Mouse (Mus musculus) heart, adult 8-10 months (tissue): ENCODE data around the gene Krba1. TPM values are rescaled to one million over a fixed set of nuclear protein-coding genes. Genes with fewer than 3 reads are reported as not detected.

Experiments
- DNase-seq: peaks from one replicate; pipeline ENCODE4 v3.0.0; 2022; ENCODE audit warnings: low spot score
- microRNA-seq: library from miRNA; unstranded; fragments of <30 nt; microRNA quantifications from one replicate; pipeline ENCODE4 v1.2.0, GENCODE M21; 2022
- total RNA-seq, 4 experiments: library from RNA; stranded (reverse); gene quantifications; 2 replicates each; pipeline ENCODE4 v1.2.4; 2022

The Krba1 gene
- total RNA-seq, 4 experiments from 2014 or later: 13.8 to 22.8 (median 17.9) TPM

- no peak for DNase-seq
These were observed 53.1 kb downstream of the Krba1 start for GRCm38 (mm10) chr6:48448527-48448926.

- no peak for DNase-seq
These were observed 56.8 kb downstream of the Krba1 start for GRCm38 (mm10) chr6:48452151-48452550.

GRCm38 (mm10) chr6:48452771-48453170, 57.4 kb downstream of the Krba1 start:
- no peak for DNase-seq

GRCm38 (mm10) chr6:48464966-48465679, 69.7 kb downstream of the Krba1 start:
- no peak for DNase-seq

- DNase-seq: no peak
These were observed 71.3 kb downstream of the Krba1 start for GRCm38 (mm10) chr6:48466715-48467114.

GRCm38 (mm10) chr6:48467490-48467889, 72.1 kb downstream of the Krba1 start:
- no peak for DNase-seq

Small RNA genes lying within 50 kb of the gene (microRNA-seq; reads per million reads assigned to microRNA genes)
- gene Gm24325: not detected

Other genes with a start within 250 kb of the Krba1 start
- gene Zfp467, start 50.2 kb downstream of the Krba1 start, total RNA-seq: 10 to 100 TPM in 3 of 4 experiments, 1 to 10 TPM in 1; 9.7 to 10.1 (median 10.1) TPM
- gene Sspo, start 52.6 kb downstream of the Krba1 start, total RNA-seq: under 1 TPM; 0.14 to 0.35 (median 0.31) TPM
- gene Atp6v0e2, start 142.0 kb downstream of the Krba1 start, total RNA-seq: 10 to 100 TPM; 18.1 to 27.4 (median 23.3) TPM
- gene Lrrc61, start 159.2 kb downstream of the Krba1 start, total RNA-seq: 10 to 100 TPM; 17.7 to 20.1 (median 18.8) TPM
- 100 to 1,000 TPM in 1 of 4 experiments, 10 to 100 TPM in 3; 62.1 to 108 (median 77.5) TPM for gene Rarres2, start 177.2 kb downstream of the Krba1 start, total RNA-seq
- gene Gm45021, start 194.0 kb downstream of the Krba1 start, total RNA-seq: not detected
- gene Repin1, start 198.3 kb downstream of the Krba1 start, total RNA-seq: 10 to 100 TPM; 35.5 to 40.9 (median 36.3) TPM
- 1 to 10 TPM in 2 of 4 experiments, not detected in 2; 1.0 to 2.8 TPM for gene Gm44965, start 198.4 kb downstream of the Krba1 start, total RNA-seq
- 10 to 100 TPM; 12.9 to 15.5 (median 14.1) TPM for gene Zfp775, start 206.5 kb downstream of the Krba1 start, total RNA-seq
- under 1 TPM; 0.22 to 0.69 (median 0.43) TPM for gene AI854703, start 231.2 kb downstream of the Krba1 start, total RNA-seq